Mouse (Mus musculus): ENCODE data around the gene Sytl1. TPM values are rescaled to one million over a fixed set of nuclear protein-coding genes. Genes with fewer than 3 reads are reported as not detected.

The Sytl1 gene
- polyA plus RNA-seq, 1 experiment, result 3.4 TPM

GRCm38 (mm10) chr4:133297801-133298238, 34.9 kb upstream of the Sytl1 start:
- Histone ChIP-seq H3K4me2 (ENCODE audit: low read depth) (no peak overlapping the region), H3K79me2 (ENCODE audit: control insufficient read depth, insufficient read depth) (no peaks in the 10 kb centered on the region), H3K4me3 (no peak overlapping the region), H3K27me3 (ENCODE audit: control insufficient read depth, insufficient read depth, insufficient read length) (no peaks in the 10 kb centered on the region), H3ac (ENCODE audit: control insufficient read depth, insufficient read length) (no peak overlapping the region), H3K36me3 (ENCODE audit: control insufficient read depth, insufficient read depth) (peaks cover 27% of the 10 kb centered on the region)
- peak in 1 of 3 experiments; percentile 4 for TF ChIP-seq MYOG (IDR thresholded peaks at IDR 0.05; ENCODE audit: control insufficient read depth in 1 of 3, insufficient read depth in 1 of 3, insufficient read length in 2 of 3, low read depth in 2 of 3)
- peak in 2 of 3 experiments; percentile 63 to 72 for TF ChIP-seq MYOD1 (IDR thresholded peaks at IDR 0.05; ENCODE audit: control insufficient read depth in 1 of 3, insufficient read length in 2 of 3, low read depth in 2 of 3)
- TF ChIP-seq REST (IDR thresholded peaks at IDR 0.05; ENCODE audit: insufficient read depth, insufficient read length), result no peak

- no peaks in the 10 kb centered on the region for H3K79me2 ChIP-seq (ENCODE audit: control insufficient read depth, insufficient read depth)
- H3ac ChIP-seq (ENCODE audit: control insufficient read depth, insufficient read length), result no peak overlapping the region
- no peaks in the 10 kb centered on the region for H3K27me3 ChIP-seq (ENCODE audit: control insufficient read depth, insufficient read depth, insufficient read length)
- no peak overlapping the region for H3K4me3 ChIP-seq
- TF ChIP-seq MYOD1 (IDR thresholded peaks at IDR 0.05; ENCODE audit: control insufficient read depth in 1 of 3, insufficient read length in 2 of 3, low read depth in 2 of 3) (peak in 1 of 3 experiments; percentile 10), MYOG (IDR thresholded peaks at IDR 0.05; ENCODE audit: control insufficient read depth in 1 of 3, insufficient read depth in 1 of 3, insufficient read length in 2 of 3, low read depth in 2 of 3) (peak in 1 of 3 experiments; percentile 25), E2F4 (IDR thresholded peaks at IDR 0.05; ENCODE audit: insufficient read depth) (no peak)
- H3K36me3 ChIP-seq (ENCODE audit: control insufficient read depth, insufficient read depth), result peaks cover 27% of the 10 kb centered on the region
- no peak overlapping the region for H3K4me2 ChIP-seq (ENCODE audit: low read depth)
Observed at GRCm38 (mm10) chr4:133297360-133297759, 34.4 kb upstream of the Sytl1 start.

- no peak for TF ChIP-seq POLR2AphosphoS2 (IDR thresholded peaks at IDR 0.05; ENCODE audit: insufficient read length, low read depth)
- TF ChIP-seq E2F4 (IDR thresholded peaks at IDR 0.05; ENCODE audit: insufficient read depth), result no peak
- no peak for TF ChIP-seq MYOG (IDR thresholded peaks at IDR 0.05; ENCODE audit: control insufficient read depth in 1 of 3, insufficient read depth in 1 of 3, insufficient read length in 2 of 3, low read depth in 2 of 3)
- TF ChIP-seq TCF12 (IDR thresholded peaks at IDR 0.05; ENCODE audit: insufficient read depth, poor library complexity, severe bottlenecking), result no peak
- no peak for TF ChIP-seq SRF (IDR thresholded peaks at IDR 0.05; ENCODE audit: control insufficient read depth, insufficient read length, low read depth)
- Histone ChIP-seq H3K4me3 (no peak overlapping the region), H3K79me2 (ENCODE audit: control insufficient read depth, insufficient read depth) (no peaks in the 10 kb centered on the region), H3K36me3 (ENCODE audit: control insufficient read depth, insufficient read depth) (peaks cover 8% of the 10 kb centered on the region), H3ac (ENCODE audit: control insufficient read depth, insufficient read length) (no peak overlapping the region), H3K27me3 (ENCODE audit: control insufficient read depth, insufficient read depth, insufficient read length) (no peaks in the 10 kb centered on the region), H3K4me2 (ENCODE audit: low read depth) (no peak overlapping the region)
Observed at GRCm38 (mm10) chr4:133294084-133294483, 31.2 kb upstream of the Sytl1 start.

GRCm38 (mm10) chr4:133292901-133293843, 30.3 kb upstream of the Sytl1 start:
- no peaks in the 10 kb centered on the region for H3K27me3 ChIP-seq (ENCODE audit: control insufficient read depth, insufficient read depth, insufficient read length)
- H3K4me2 ChIP-seq (ENCODE audit: low read depth), result no peak overlapping the region
- no peak overlapping the region for H3ac ChIP-seq (ENCODE audit: control insufficient read depth, insufficient read length)
- TF ChIP-seq POLR2AphosphoS2 (IDR thresholded peaks at IDR 0.05; ENCODE audit: insufficient read length, low read depth) (no peak), MAX (IDR thresholded peaks at IDR 0.05; ENCODE audit: low read depth) (no peak), SRF (IDR thresholded peaks at IDR 0.05; ENCODE audit: control insufficient read depth, insufficient read length, low read depth) (no peak), MYOG (IDR thresholded peaks at IDR 0.05; ENCODE audit: control insufficient read depth in 1 of 3, insufficient read depth in 1 of 3, insufficient read length in 2 of 3, low read depth in 2 of 3) (no peak), TCF3 (IDR thresholded peaks at IDR 0.05; ENCODE audit: insufficient read length, low read depth) (no peak), USF1 (IDR thresholded peaks at IDR 0.05; ENCODE audit: low read depth) (no peak), E2F4 (IDR thresholded peaks at IDR 0.05; ENCODE audit: insufficient read depth) (no peak), REST (IDR thresholded peaks at IDR 0.05; ENCODE audit: insufficient read depth, insufficient read length) (no peak), MYOD1 (IDR thresholded peaks at IDR 0.05; ENCODE audit: control insufficient read depth in 1 of 3, insufficient read length in 2 of 3, low read depth in 2 of 3) (no peak), POLR2A (IDR thresholded peaks at IDR 0.05; ENCODE audit: insufficient read length, low read depth) (no peak), TCF12 (IDR thresholded peaks at IDR 0.05; ENCODE audit: insufficient read depth, poor library complexity, severe bottlenecking) (no peak), CEBPB (IDR thresholded peaks at IDR 0.05; ENCODE audit: insufficient read depth, poor library complexity, severe bottlenecking) (no peak)
- peaks cover 6% of the 10 kb centered on the region for H3K36me3 ChIP-seq (ENCODE audit: control insufficient read depth, insufficient read depth)
- no peaks in the 10 kb centered on the region for H3K79me2 ChIP-seq (ENCODE audit: control insufficient read depth, insufficient read depth)
- H3K4me3 ChIP-seq, result no peak overlapping the region

GRCm38 (mm10) chr4:133292405-133292804, 29.5 kb upstream of the Sytl1 start:
- H3K27me3 ChIP-seq (ENCODE audit: control insufficient read depth, insufficient read depth, insufficient read length), result no peaks in the 10 kb centered on the region
- no peak overlapping the region for H3K4me2 ChIP-seq (ENCODE audit: low read depth)
- H3K36me3 ChIP-seq (ENCODE audit: control insufficient read depth, insufficient read depth), result peaks cover 6% of the 10 kb centered on the region
- TF ChIP-seq MYOD1 (IDR thresholded peaks at IDR 0.05; ENCODE audit: control insufficient read depth in 1 of 3, insufficient read length in 2 of 3, low read depth in 2 of 3) (no peak), E2F4 (IDR thresholded peaks at IDR 0.05; ENCODE audit: insufficient read depth) (no peak), SRF (IDR thresholded peaks at IDR 0.05; ENCODE audit: control insufficient read depth, insufficient read length, low read depth) (no peak), CEBPB (IDR thresholded peaks at IDR 0.05; ENCODE audit: insufficient read depth, poor library complexity, severe bottlenecking) (no peak), TCF3 (IDR thresholded peaks at IDR 0.05; ENCODE audit: insufficient read length, low read depth) (no peak), REST (IDR thresholded peaks at IDR 0.05; ENCODE audit: insufficient read depth, insufficient read length) (no peak), POLR2A (IDR thresholded peaks at IDR 0.05; ENCODE audit: insufficient read length, low read depth) (no peak), USF1 (IDR thresholded peaks at IDR 0.05; ENCODE audit: low read depth) (no peak), MYOG (IDR thresholded peaks at IDR 0.05; ENCODE audit: control insufficient read depth in 1 of 3, insufficient read depth in 1 of 3, insufficient read length in 2 of 3, low read depth in 2 of 3) (no peak), TCF12 (IDR thresholded peaks at IDR 0.05; ENCODE audit: insufficient read depth, poor library complexity, severe bottlenecking) (no peak), MAX (IDR thresholded peaks at IDR 0.05; ENCODE audit: low read depth) (no peak), POLR2AphosphoS2 (IDR thresholded peaks at IDR 0.05; ENCODE audit: insufficient read length, low read depth) (no peak)
- no peak overlapping the region for H3K4me3 ChIP-seq
- H3K79me2 ChIP-seq (ENCODE audit: control insufficient read depth, insufficient read depth), result no peaks in the 10 kb centered on the region
- no peak overlapping the region for H3ac ChIP-seq (ENCODE audit: control insufficient read depth, insufficient read length)
